Mouse (Mus musculus) intestine, postnatal 0 days (tissue): ENCODE measurements around the gene Ltn1. TPM values are rescaled to one million over a fixed set of nuclear protein-coding genes. Genes with fewer than 3 reads are reported as not detected.

Source experiments
- ATAC-seq: fragments of 200-750 bp; cut with Nextera tagmentation; 2 replicates; pipeline ENCODE4 v1.8.0; 2017; ENCODE audit warnings: mild to moderate bottlenecking, moderate TSS enrichment, moderate library complexity
- H3K27ac ChIP-seq: fragments of 300-500 bp; sonication (generic); 2 replicates; pipeline ENCODE4 v1.5.1; 2014; ENCODE audit warnings: mild to moderate bottlenecking, low read depth, low read length, moderate library complexity
- H3K27me3 ChIP-seq: fragments of 300-500 bp; sonication (generic); replicated peaks from 2 replicates; pipeline ENCODE4 v1.6.1; 2014; ENCODE audit warnings: low read length, mixed read lengths; ENCODE audit not compliant: control insufficient read depth, insufficient read depth
- H3K36me3 ChIP-seq: fragments of 300-500 bp; sonication (generic); 2 replicates; pipeline ENCODE4 v1.6.1; 2014; ENCODE audit warnings: mild to moderate bottlenecking, moderate library complexity; ENCODE audit not compliant: control insufficient read depth, insufficient read depth
- H3K4me1 ChIP-seq: fragments of 300-500 bp; sonication (generic); replicated peaks from 2 replicates; pipeline ENCODE4 v1.6.1; 2014; ENCODE audit warnings: antibody characterized with exemption, low read length, mixed read lengths; ENCODE audit not compliant: control insufficient read depth, insufficient read depth
- H3K4me2 ChIP-seq: fragments of 300-500 bp; sonication (generic); replicated peaks from 2 replicates; pipeline ENCODE4 v1.6.1; 2014; ENCODE audit warnings: low read depth, mild to moderate bottlenecking, moderate library complexity
- H3K4me3 ChIP-seq: fragments of 300-500 bp; sonication (generic); 2 replicates; pipeline ENCODE4 v1.5.1; 2014; ENCODE audit warnings: low read depth, low read length
- H3K9ac ChIP-seq: fragments of 300-500 bp; sonication (generic); 2 replicates; pipeline ENCODE4 v1.6.1; 2014; ENCODE audit warnings: mild to moderate bottlenecking, low read depth, low read length
- H3K9me3 ChIP-seq: fragments of 300-500 bp; sonication (generic); 2 replicates; pipeline ENCODE4 v1.6.1; 2016; ENCODE audit warnings: mixed run types; ENCODE audit not compliant: control insufficient read depth
- CTCF ChIP-seq: sonication (generic); IDR thresholded peaks from 2 replicates; pipeline ENCODE4 v1.5.1; 2016; ENCODE audit warnings: low read depth, mild to moderate bottlenecking, control low read depth, antibody characterized with exemption, moderate library complexity
- WGBS: fragments of 180-500 bp; shearing (Covaris S2); extraction: QIAGEN DNeasy Blood & Tissue Kit; methylation state at CpG from one replicate; pipeline ENCODE4 v1.1.7; 2014; 5-methylcytosine and 5-hydroxymethylcytosine counted together
- polyA plus RNA-seq: library from polyadenylated mRNA; unstranded; fragments of >200 nt; fragmentation: Nextera tagmentation; extraction: Ambion mirVana; gene quantifications from 2 replicates; pipeline ENCODE4 v1.2.1, GENCODE M21; 2015

Gene Ltn1
- polyA plus RNA-seq, 1 experiment from 2014 or later, result 7.9 TPM

- Histone ChIP-seq H3K9me3 (no peaks in the 10 kb centered on the region), H3K4me1 (peaks cover 13% of the 10 kb centered on the region), H3K4me2 (peak within 1 kb of the TSS; percentile 88), H3K4me3 (peak within 1 kb of the TSS; percentile 74), H3K27ac (peak within 1 kb of the TSS; percentile 91), H3K36me3 (peaks cover 4% of the 10 kb centered on the region; the same call in 1 of the 2 replicates), H3K27me3 (no peaks in the 10 kb centered on the region), H3K9ac (peak within 1 kb of the TSS; percentile 73)
- 0% methylated on average over 38 of the region's 38 CpGs for WGBS
- no peak for TF ChIP-seq CTCF
- peak; percentile 87 for ATAC-seq
Measured at GRCm38 (mm10) chr16:87440184-87440686, 7.8 kb upstream of the Ltn1 start, which contains the start of gene Rwdd2b. Rwdd2b (minus strand) TSS chr16:87440573.

- whole genome bisulfite sequencing, result 85% methylated on average over 8 of the region's 8 CpGs
- Histone ChIP-seq H3K9me3 (no peaks in the 10 kb centered on the region), H3K36me3 (peaks cover 4% of the 10 kb centered on the region; the same call in 1 of the 2 replicates), H3K27me3 (no peaks in the 10 kb centered on the region), H3K27ac (no peak overlapping the region), H3K4me3 (no peak overlapping the region), H3K9ac (no peak overlapping the region), H3K4me1 (peaks cover 11% of the 10 kb centered on the region), H3K4me2 (no peak overlapping the region)
- no peak for TF ChIP-seq CTCF
- no peak for ATAC-seq
Measured at GRCm38 (mm10) chr16:87438697-87439096, 6.3 kb upstream of the Ltn1 start.

GRCm38 (mm10) chr16:87437096-87437495 lies 4.7 kb upstream of the Ltn1 start:
- H3K4me2 ChIP-seq, result no peak overlapping the region
- H3K9me3 ChIP-seq, result no peaks in the 10 kb centered on the region
- TF ChIP-seq CTCF, result no peak
- no peak overlapping the region for H3K9ac ChIP-seq
- H3K36me3 ChIP-seq, result peaks cover 4% of the 10 kb centered on the region; the same call in 1 of the 2 replicates
- no peaks in the 10 kb centered on the region; the same call in 1 of the 2 replicates for H3K4me1 ChIP-seq
- WGBS, result 93% methylated on average over 21 of the region's 21 CpGs
- no peak overlapping the region for H3K27ac ChIP-seq
- no peaks in the 10 kb centered on the region for H3K27me3 ChIP-seq
- H3K4me3 ChIP-seq, result no peak overlapping the region
- no peak for ATAC-seq

GRCm38 (mm10) chr16:87435411-87436205 lies 3.2 kb upstream of the Ltn1 start:
- no peak for TF ChIP-seq CTCF
- WGBS, result 77% methylated on average over 13 of the region's 13 CpGs
- Histone ChIP-seq H3K4me1 (no peaks in the 10 kb centered on the region), H3K4me2 (no peak overlapping the region), H3K9ac (no peak overlapping the region), H3K27ac (no peak overlapping the region; the same call in 1 of the 2 replicates), H3K27me3 (no peaks in the 10 kb centered on the region), H3K9me3 (no peaks in the 10 kb centered on the region), H3K36me3 (peaks cover 4% of the 10 kb centered on the region; the same call in 1 of the 2 replicates), H3K4me3 (no peak overlapping the region)
- ATAC-seq, result no peak; the same call in 1 of the 2 replicates

GRCm38 (mm10) chr16:87434946-87435345 lies 2.5 kb upstream of the Ltn1 start:
- Histone ChIP-seq H3K27ac (no peak overlapping the region; the same call in 1 of the 2 replicates), H3K4me2 (no peak overlapping the region), H3K36me3 (peaks cover 4% of the 10 kb centered on the region; the same call in 1 of the 2 replicates), H3K27me3 (no peaks in the 10 kb centered on the region), H3K9me3 (no peaks in the 10 kb centered on the region), H3K4me1 (no peaks in the 10 kb centered on the region), H3K9ac (no peak overlapping the region), H3K4me3 (no peak overlapping the region)
- no peak; the same call in 1 of the 2 replicates for ATAC-seq
- no peak for TF ChIP-seq CTCF
- WGBS, result 51% methylated on average over 6 of the region's 6 CpGs

- no peaks in the 10 kb centered on the region for H3K4me1 ChIP-seq
- H3K9ac ChIP-seq, result no peak overlapping the region
- ATAC-seq, result no peak
- no peak for TF ChIP-seq CTCF
- H3K27ac ChIP-seq, result no peak overlapping the region
- H3K27me3 ChIP-seq, result no peaks in the 10 kb centered on the region
- H3K9me3 ChIP-seq, result no peaks in the 10 kb centered on the region
- H3K36me3 ChIP-seq, result peaks cover 4% of the 10 kb centered on the region; the same call in 1 of the 2 replicates
- H3K4me3 ChIP-seq, result no peak overlapping the region
- WGBS, result 83% methylated on average over 7 of the region's 7 CpGs
- H3K4me2 ChIP-seq, result no peak overlapping the region
Measured at GRCm38 (mm10) chr16:87434266-87434665, 1.9 kb upstream of the Ltn1 start.
